Mouse (Mus musculus): ENCODE results near the gene Mecp2. TPM values are rescaled to one million over a fixed set of nuclear protein-coding genes. Genes with fewer than 3 reads are reported as not detected.

Mecp2 gene
- polyA plus RNA-seq, 1 experiment: 38.9 TPM

- no peak for TF ChIP-seq POLR2A (IDR thresholded peaks at IDR 0.05; ENCODE audit: borderline replicate concordance, extremely low read depth, insufficient read depth, insufficient read length, poor library complexity, severe bottlenecking)
- TF ChIP-seq CTCF (IDR thresholded peaks at IDR 0.05; ENCODE audit: borderline replicate concordance, extremely low read depth, insufficient read depth, insufficient read length): no peak
- peak; percentile 28 for DNase-seq (ENCODE audit: low read depth)
Observed at GRCm38 (mm10) chrX:74006401-74006800, 128.8 kb downstream of the Mecp2 start.

- no peak for DNase-seq (ENCODE audit: low read depth)
- TF ChIP-seq POLR2A (IDR thresholded peaks at IDR 0.05; ENCODE audit: borderline replicate concordance, extremely low read depth, insufficient read depth, insufficient read length, poor library complexity, severe bottlenecking): no peak
- no peak for TF ChIP-seq CTCF (IDR thresholded peaks at IDR 0.05; ENCODE audit: borderline replicate concordance, extremely low read depth, insufficient read depth, insufficient read length)
Observed at GRCm38 (mm10) chrX:74003644-74004043, 131.5 kb downstream of the Mecp2 start.

GRCm38 (mm10) chrX:74001024-74001423 is 134.1 kb downstream of the Mecp2 start:
- TF ChIP-seq CTCF (IDR thresholded peaks at IDR 0.05; ENCODE audit: borderline replicate concordance, extremely low read depth, insufficient read depth, insufficient read length): no peak
- TF ChIP-seq POLR2A (IDR thresholded peaks at IDR 0.05; ENCODE audit: borderline replicate concordance, extremely low read depth, insufficient read depth, insufficient read length, poor library complexity, severe bottlenecking): no peak
- DNase-seq (ENCODE audit: low read depth): no peak

GRCm38 (mm10) chrX:73998911-73999869 is 136.0 kb downstream of the Mecp2 start:
- TF ChIP-seq POLR2A (IDR thresholded peaks at IDR 0.05; ENCODE audit: borderline replicate concordance, extremely low read depth, insufficient read depth, insufficient read length, poor library complexity, severe bottlenecking) (no peak), CTCF (IDR thresholded peaks at IDR 0.05; ENCODE audit: borderline replicate concordance, extremely low read depth, insufficient read depth, insufficient read length) (no peak)
- DNase-seq (ENCODE audit: low read depth): peak; percentile 92

GRCm38 (mm10) chrX:73977783-73978182 is 157.4 kb downstream of the Mecp2 start:
- TF ChIP-seq CTCF (IDR thresholded peaks at IDR 0.05; ENCODE audit: borderline replicate concordance, extremely low read depth, insufficient read depth, insufficient read length): no peak
- no peak for TF ChIP-seq POLR2A (IDR thresholded peaks at IDR 0.05; ENCODE audit: borderline replicate concordance, extremely low read depth, insufficient read depth, insufficient read length, poor library complexity, severe bottlenecking)
- DNase-seq (ENCODE audit: low read depth): no peak

Other genes with a start within 250 kb of the Mecp2 start
- not detected in 2 replicates for gene Avpr2, start 243.3 kb downstream of the Mecp2 start, polyA plus RNA-seq (2012; rRNA removed)
- gene L1cam, start 239.3 kb downstream of the Mecp2 start, polyA plus RNA-seq (2012; rRNA removed): 141 and 249 TPM in 2 replicates
- 6.6 and 8.5 TPM in 2 replicates for gene Arhgap4, start 213.5 kb downstream of the Mecp2 start, polyA plus RNA-seq (2012; rRNA removed)
- 87.7 and 97.8 TPM in 2 replicates for gene Naa10, start 213.4 kb downstream of the Mecp2 start, polyA plus RNA-seq (2012; rRNA removed)
- gene Renbp, start 204.5 kb downstream of the Mecp2 start, polyA plus RNA-seq (2012; rRNA removed): 8.0 and 8.7 TPM in 2 replicates
- 50.3 and 83.2 TPM in 2 replicates for gene Hcfc1, start 169.0 kb downstream of the Mecp2 start, polyA plus RNA-seq (2012; rRNA removed)
- gene Irak1, start 111.4 kb downstream of the Mecp2 start, polyA plus RNA-seq (2012; rRNA removed): 59.2 and 77.8 TPM in 2 replicates
- gene Opn1mw, start 7.9 kb downstream of the Mecp2 start, polyA plus RNA-seq (2012; rRNA removed): not detected in 2 replicates
- not detected in 2 replicates for gene Tex28, start 32.5 kb upstream of the Mecp2 start, polyA plus RNA-seq (2012; rRNA removed)
- gene Tktl1, start 41.9 kb upstream of the Mecp2 start, polyA plus RNA-seq (2012; rRNA removed): not detected in 2 replicates
- 372 and 441 TPM in 2 replicates for gene Flna, start 114.5 kb upstream of the Mecp2 start, polyA plus RNA-seq (2012; rRNA removed)
- gene Emd, start 119.3 kb upstream of the Mecp2 start, polyA plus RNA-seq (2012; rRNA removed): 84.6 and 102 TPM in 2 replicates
- gene Rpl10, start 135.4 kb upstream of the Mecp2 start, polyA plus RNA-seq (2012; rRNA removed): 1,601 and 1,926 TPM in 2 replicates
- gene Taz, start 146.5 kb upstream of the Mecp2 start, polyA plus RNA-seq (2012; rRNA removed): 76.5 and 110 TPM in 2 replicates
- gene Dnase1l1, start 147.0 kb upstream of the Mecp2 start, polyA plus RNA-seq (2012; rRNA removed): 3.0 and 4.0 TPM in 2 replicates
- gene Atp6ap1, start 161.7 kb upstream of the Mecp2 start, polyA plus RNA-seq (2012; rRNA removed): 313 and 338 TPM in 2 replicates
- gene Gdi1, start 169.6 kb upstream of the Mecp2 start, polyA plus RNA-seq (2012; rRNA removed): 1,152 and 1,204 TPM in 2 replicates
- gene Fam50a, start 177.7 kb upstream of the Mecp2 start, polyA plus RNA-seq (2012; rRNA removed): 32.0 and 41.0 TPM in 2 replicates
- gene Plxna3, start 193.7 kb upstream of the Mecp2 start, polyA plus RNA-seq (2012; rRNA removed): 297 and 349 TPM in 2 replicates
- gene Lage3, start 218.3 kb upstream of the Mecp2 start, polyA plus RNA-seq (2012; rRNA removed): 63.0 and 107 TPM in 2 replicates
- gene Ubl4a, start 237.9 kb upstream of the Mecp2 start, polyA plus RNA-seq (2012; rRNA removed): 52.8 and 63.4 TPM in 2 replicates
- gene Slc10a3, start 238.0 kb upstream of the Mecp2 start, polyA plus RNA-seq (2012; rRNA removed): 6.1 and 7.7 TPM in 2 replicates

Data from brain, embryonic 14.5 days (tissue).